Mouse (Mus musculus) midbrain, embryonic 12.5 days (tissue): ENCODE measurements around the gene Rab3a. TPM values are rescaled to one million over a fixed set of nuclear protein-coding genes. Genes with fewer than 3 reads are reported as not detected.

Source experiments
- ATAC-seq: fragments of 200-750 bp; cut with Nextera tagmentation; 2 replicates; pipeline ENCODE4 v1.8.0; 2017; ENCODE audit warnings: low read depth, moderate TSS enrichment, moderate library complexity; ENCODE audit not compliant: low FRiP score
- H3K27ac ChIP-seq: fragments of 300-500 bp; sonication (generic); replicated peaks from 2 replicates; pipeline ENCODE4 v1.5.1; 2016; ENCODE audit warnings: mild to moderate bottlenecking
- H3K27me3 ChIP-seq: fragments of 300-500 bp; sonication (generic); 2 replicates; pipeline ENCODE4 v1.6.1; 2016; ENCODE audit warnings: mild to moderate bottlenecking
- H3K36me3 ChIP-seq: fragments of 300-500 bp; sonication (generic); 2 replicates; pipeline ENCODE4 v1.6.1; 2016
- H3K4me1 ChIP-seq: fragments of 300-500 bp; sonication (generic); 2 replicates; pipeline ENCODE4 v1.6.1; 2016
- H3K4me2 ChIP-seq: fragments of 300-500 bp; sonication (generic); replicated peaks from 2 replicates; pipeline ENCODE4 v1.6.1; 2016; ENCODE audit warnings: mild to moderate bottlenecking, moderate library complexity
- H3K4me3 ChIP-seq: fragments of 300-500 bp; sonication (generic); 2 replicates; pipeline ENCODE4 v1.5.1; 2016; ENCODE audit warnings: mild to moderate bottlenecking
- H3K9ac ChIP-seq: fragments of 300-500 bp; sonication (generic); replicated peaks from 2 replicates; pipeline ENCODE4 v1.6.1; 2016; ENCODE audit warnings: mild to moderate bottlenecking, moderate library complexity
- H3K9me3 ChIP-seq: fragments of 300-500 bp; sonication (generic); 2 replicates; pipeline ENCODE4 v1.6.1; 2016; ENCODE audit warnings: mild to moderate bottlenecking
- WGBS: fragments of 180-500 bp; shearing (Covaris S2); methylation state at CpG from one replicate; pipeline ENCODE4 v1.1.7; 2016; 5-methylcytosine and 5-hydroxymethylcytosine counted together
- polyA plus RNA-seq: library from polyadenylated mRNA; unstranded; fragments of >200 nt; fragmentation: Nextera tagmentation; extraction: Ambion mirVana; gene quantifications from 2 replicates; pipeline ENCODE4 v1.2.1, GENCODE M21; 2016

Rab3a gene
- polyA plus RNA-seq, 1 experiment from 2014 or later: 98.9 TPM

DNA sequence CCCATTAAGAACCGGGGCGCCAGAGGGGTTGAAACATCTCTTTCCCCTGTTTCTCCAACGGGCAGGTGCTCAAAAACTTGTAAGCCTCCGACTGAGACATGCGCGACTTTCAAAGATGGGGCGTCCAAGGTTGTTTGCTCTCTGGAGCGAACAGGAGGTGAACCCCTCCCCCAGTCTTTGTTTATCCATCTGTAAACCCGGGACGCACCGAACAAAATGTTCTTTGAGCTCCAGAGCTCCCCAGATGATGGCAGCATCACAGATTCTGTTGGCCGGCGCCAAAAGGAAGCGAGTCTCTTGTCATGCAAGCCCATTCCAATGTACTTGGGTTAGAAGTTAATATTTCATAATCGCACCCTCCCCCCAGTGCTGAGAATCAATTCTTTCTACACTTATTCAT lies 43.8 kb downstream of the Rab3a start:
- Histone ChIP-seq H3K27ac (no peak overlapping the region), H3K27me3 (peaks cover 72% of the 10 kb centered on the region), H3K9me3 (no peaks in the 10 kb centered on the region), H3K4me3 (peak overlapping the region; percentile 56), H3K36me3 (no peaks in the 10 kb centered on the region), H3K9ac (no peak overlapping the region), H3K4me2 (peak overlapping the region; percentile 81), H3K4me1 (peaks cover 19% of the 10 kb centered on the region)
- WGBS: 15% methylated on average over 15 of the region's 15 CpGs
- no peak for ATAC-seq

DNA sequence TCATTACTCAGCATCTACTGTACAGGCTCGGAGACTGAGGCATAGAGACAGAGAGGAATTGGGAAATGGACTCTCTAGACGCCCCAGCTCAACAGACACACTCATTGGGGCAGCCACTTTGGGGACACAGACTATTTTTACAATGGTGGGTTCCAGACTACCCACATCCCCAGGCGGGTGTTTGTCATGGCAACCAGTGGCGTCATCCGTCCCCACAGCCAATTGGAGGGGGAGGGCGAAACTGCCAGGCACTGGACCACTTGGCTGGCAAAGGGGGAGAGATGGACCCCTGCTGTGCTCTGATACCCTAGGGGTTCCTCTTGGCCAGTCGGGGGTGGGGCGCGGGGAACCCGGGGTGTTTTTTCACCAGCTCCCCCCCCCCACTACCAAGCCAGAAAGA lies 46.2 kb downstream of the Rab3a start:
- Histone ChIP-seq H3K9me3 (no peaks in the 10 kb centered on the region), H3K4me3 (no peak overlapping the region), H3K27me3 (peaks cover 80% of the 10 kb centered on the region), H3K27ac (no peak overlapping the region), H3K9ac (no peak overlapping the region), H3K4me2 (no peak overlapping the region), H3K4me1 (peaks cover 27% of the 10 kb centered on the region), H3K36me3 (no peaks in the 10 kb centered on the region)
- WGBS: 53% methylated on average over 10 of the region's 10 CpGs
- no peak for ATAC-seq

DNA sequence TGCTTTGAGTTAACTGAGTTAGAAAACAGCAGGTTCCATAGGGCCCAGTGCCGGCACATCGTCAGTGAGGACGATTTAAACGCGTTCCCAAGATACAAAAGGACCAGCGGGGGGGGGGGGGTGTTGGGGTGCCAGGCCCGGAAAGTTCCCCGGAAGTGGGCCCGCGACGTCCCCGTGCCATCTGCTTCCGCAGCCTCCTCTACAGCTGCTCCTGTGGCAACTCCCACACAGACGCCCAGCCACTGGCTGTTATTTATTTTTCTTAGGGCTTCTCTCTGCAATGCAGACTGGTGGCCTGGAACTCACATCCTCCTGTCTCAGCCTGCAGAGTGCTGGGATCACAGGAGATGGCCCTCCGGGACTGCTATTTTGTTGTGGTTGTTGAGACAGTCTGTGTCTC lies 46.7 kb downstream of the Rab3a start:
- Histone ChIP-seq H3K27me3 (peaks cover 80% of the 10 kb centered on the region), H3K36me3 (no peaks in the 10 kb centered on the region), H3K4me1 (peaks cover 27% of the 10 kb centered on the region), H3K4me2 (no peak overlapping the region), H3K4me3 (no peak overlapping the region), H3K9ac (no peak overlapping the region; the same call in 1 of the 2 replicates), H3K27ac (no peak overlapping the region), H3K9me3 (no peaks in the 10 kb centered on the region)
- 41% methylated on average over 15 of the region's 15 CpGs for WGBS
- ATAC-seq: no peak

DNA sequence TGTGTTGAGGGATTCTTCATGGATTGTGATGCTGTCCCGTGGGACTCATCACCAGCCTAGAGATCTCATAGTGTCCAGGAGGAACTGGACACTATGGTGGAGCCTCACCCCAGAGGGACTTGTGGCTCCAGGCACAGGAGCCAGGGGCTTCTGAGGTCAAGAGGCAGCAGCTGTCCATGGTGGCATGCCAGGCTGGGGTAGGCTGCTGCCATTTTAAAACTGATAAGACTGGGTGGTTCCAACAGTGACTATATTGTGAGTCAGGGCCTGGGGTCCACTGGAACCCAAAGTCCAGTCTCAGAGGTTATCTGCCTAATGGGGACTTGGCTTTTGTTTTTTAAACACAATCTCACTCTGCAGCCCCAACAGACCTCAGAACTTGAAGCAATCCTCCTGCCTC lies 47.4 kb downstream of the Rab3a start:
- Histone ChIP-seq H3K36me3 (no peaks in the 10 kb centered on the region), H3K4me3 (no peak overlapping the region), H3K27me3 (peaks cover 86% of the 10 kb centered on the region), H3K4me2 (no peak overlapping the region), H3K27ac (no peak overlapping the region), H3K9ac (no peak overlapping the region), H3K4me1 (peaks cover 23% of the 10 kb centered on the region), H3K9me3 (no peaks in the 10 kb centered on the region)
- WGBS: 86% methylated on average over 1 of the region's 1 CpGs
- ATAC-seq: no peak

DNA sequence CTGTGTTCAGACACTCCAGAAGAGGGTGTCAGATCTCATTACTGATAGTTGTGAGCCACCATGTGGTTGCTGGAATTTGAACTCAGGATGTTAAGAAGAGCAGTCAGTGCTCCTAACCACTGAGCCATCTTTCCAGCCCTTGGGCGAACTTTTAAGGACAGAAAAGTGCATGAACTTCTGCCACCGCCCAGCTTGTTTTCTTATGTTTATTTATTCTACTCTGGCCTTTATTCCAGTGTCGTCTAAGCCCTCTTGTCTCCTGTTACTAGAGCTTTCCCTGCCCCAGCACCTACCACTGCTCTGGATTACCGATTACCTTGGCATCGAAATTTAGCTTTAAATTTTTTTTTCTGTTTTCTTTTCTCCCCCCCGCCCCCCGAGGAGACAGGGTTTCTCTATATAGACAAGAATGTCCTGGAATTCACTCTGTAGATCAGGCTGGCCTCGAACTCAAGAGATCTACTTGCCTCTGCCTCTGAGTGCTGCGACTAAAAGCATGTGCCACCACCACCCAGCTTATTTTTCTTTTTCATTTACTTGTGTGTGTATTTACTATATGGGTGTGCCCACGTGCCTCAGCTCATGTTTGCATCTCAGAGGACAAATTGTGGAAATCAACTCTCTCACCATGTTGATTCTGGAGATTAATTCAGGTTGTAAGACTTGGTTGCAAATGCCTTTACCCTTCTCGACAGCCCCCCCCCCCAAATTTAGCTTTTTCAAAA lies 48.5 kb downstream of the Rab3a start:
- H3K36me3 ChIP-seq: no peaks in the 10 kb centered on the region
- no peak for ATAC-seq
- no peak overlapping the region for H3K4me2 ChIP-seq
- H3K4me1 ChIP-seq: peaks cover 19% of the 10 kb centered on the region
- H3K4me3 ChIP-seq: no peak overlapping the region
- H3K9me3 ChIP-seq: no peaks in the 10 kb centered on the region
- H3K27me3 ChIP-seq: peaks cover 90% of the 10 kb centered on the region
- no peak overlapping the region for H3K9ac ChIP-seq
- H3K27ac ChIP-seq: no peak overlapping the region
- 73% methylated on average over 11 of the region's 11 CpGs for WGBS

DNA sequence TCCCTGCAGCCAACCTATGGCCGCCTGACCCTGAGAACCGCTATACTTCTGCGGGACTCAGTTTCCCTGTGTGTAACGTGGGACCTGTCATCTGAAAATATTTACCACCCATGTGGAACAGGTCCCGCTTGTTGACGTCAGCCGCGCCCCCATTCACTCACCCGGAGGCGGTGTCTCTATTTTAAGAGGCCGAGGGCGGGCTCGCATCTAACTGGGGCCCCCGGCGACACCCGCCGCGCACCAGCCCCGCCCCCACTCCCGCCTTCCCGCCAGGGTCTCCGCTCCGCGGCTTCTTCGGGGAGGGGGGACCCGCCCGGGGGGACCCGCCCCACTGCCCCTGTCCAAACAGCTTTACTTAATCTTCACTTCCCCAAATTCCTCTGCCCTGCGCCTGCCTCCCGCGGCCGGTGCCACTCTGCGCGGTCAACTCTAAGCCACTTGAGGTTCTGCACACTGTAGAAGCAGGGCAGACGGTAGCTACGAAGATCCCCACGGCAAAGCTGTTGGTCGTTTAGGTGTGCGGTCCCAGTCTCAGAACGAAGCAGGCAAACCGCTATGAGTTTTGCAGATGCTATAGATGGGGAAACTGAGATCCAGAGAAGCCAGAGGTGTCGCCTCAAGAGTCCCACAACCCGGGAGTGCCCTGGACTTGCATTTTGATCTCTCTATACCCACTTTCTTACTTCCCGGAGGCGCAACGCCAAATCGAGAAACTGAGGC lies 49.4 kb downstream of the Rab3a start:
- 1% methylated on average over 41 of the region's 47 CpGs for WGBS
- no peaks in the 10 kb centered on the region for H3K9me3 ChIP-seq
- peak overlapping the region; percentile 69 for H3K4me2 ChIP-seq
- H3K27me3 ChIP-seq: peaks cover 85% of the 10 kb centered on the region
- 0 out of 2 replicates have a peak overlapping the region, but pooled peaks have one; percentile 2 for H3K9ac ChIP-seq
- ATAC-seq: peak; percentile 1; the same call in 1 of the 2 replicates
- peaks cover 18% of the 10 kb centered on the region for H3K4me1 ChIP-seq
- H3K27ac ChIP-seq: no peak overlapping the region
- H3K4me3 ChIP-seq: peak overlapping the region; percentile 46
- no peaks in the 10 kb centered on the region for H3K36me3 ChIP-seq

DNA sequence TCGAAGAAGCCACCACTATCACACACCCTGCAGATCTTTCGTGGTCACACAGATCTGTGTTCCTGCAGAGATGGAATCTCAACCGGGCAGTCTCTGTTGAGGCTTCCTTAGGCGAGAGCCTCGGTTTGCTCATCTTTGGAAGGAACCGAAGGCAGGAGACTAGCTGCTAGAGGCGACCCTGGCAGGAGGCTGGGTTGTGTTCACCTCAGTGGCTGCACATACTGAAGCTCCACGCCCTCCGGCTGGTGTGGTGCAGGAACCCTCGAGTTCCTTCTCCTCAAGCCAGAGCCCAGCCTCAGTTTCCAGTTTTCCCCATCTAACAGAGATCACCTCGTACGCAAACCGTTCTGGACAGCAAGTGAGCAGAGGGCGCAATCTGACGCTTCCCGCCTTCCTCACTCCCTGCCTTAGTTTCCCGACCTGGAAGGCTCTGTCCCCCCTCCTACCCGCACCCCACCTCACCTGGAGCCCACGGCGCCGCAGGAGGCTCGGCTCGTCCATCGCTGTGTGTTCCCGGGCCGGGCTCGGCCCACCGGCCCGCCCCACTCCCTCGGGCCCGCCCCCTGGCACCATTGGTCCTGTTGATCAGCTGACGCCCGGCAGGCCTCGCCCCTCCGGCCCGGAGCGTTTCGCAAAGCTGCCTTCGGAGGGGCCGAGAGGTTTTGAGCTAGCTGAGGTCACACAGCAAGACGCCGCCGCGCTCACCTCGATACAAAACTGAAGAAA lies 50.2 kb downstream of the Rab3a start, which contains the start of gene Mast3:
TSS of gene Mast3 (minus strand) at position 574 of the 726 bp plus-strand sequence.
- peaks cover 84% of the 10 kb centered on the region for H3K27me3 ChIP-seq
- no peaks in the 10 kb centered on the region for H3K36me3 ChIP-seq
- ATAC-seq: peak; percentile 89
- peak within 1 kb of the TSS; percentile 69 for H3K4me2 ChIP-seq
- WGBS: 1% methylated on average over 45 of the region's 45 CpGs
- H3K4me3 ChIP-seq: peak within 1 kb of the TSS; percentile 46
- peak within 1 kb of the TSS; percentile 2; the same call in 1 of the 2 replicates for H3K9ac ChIP-seq
- peaks cover 18% of the 10 kb centered on the region for H3K4me1 ChIP-seq
- H3K9me3 ChIP-seq: no peaks in the 10 kb centered on the region
- H3K27ac ChIP-seq: no peak within 1 kb of the TSS

DNA sequence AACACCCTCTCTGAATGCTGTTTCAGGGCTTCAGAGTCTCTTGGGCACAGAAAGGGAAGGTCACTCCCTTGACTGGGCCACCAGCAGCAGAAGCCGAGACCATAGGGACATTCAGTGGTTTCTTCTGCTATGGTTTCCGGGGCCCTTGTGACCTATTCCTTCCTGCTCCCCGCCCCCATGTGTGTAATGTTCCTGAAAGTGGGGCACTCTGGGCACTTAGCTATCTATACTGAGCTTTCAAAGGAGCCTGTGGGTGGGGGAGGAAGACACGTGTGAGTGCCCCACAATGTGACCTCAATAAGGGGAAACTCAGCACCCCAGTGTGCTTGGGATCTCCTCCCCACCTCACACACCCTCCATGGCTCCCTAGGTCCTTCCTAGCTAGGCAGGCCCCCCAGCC lies 52.1 kb downstream of the Rab3a start:
- Histone ChIP-seq H3K4me1 (peaks cover 12% of the 10 kb centered on the region), H3K27ac (no peak overlapping the region), H3K27me3 (peaks cover 81% of the 10 kb centered on the region), H3K9ac (no peak overlapping the region), H3K4me2 (no peak overlapping the region), H3K9me3 (no peaks in the 10 kb centered on the region), H3K4me3 (no peak overlapping the region), H3K36me3 (no peaks in the 10 kb centered on the region)
- ATAC-seq: no peak
- 79% methylated on average over 4 of the region's 4 CpGs for WGBS

DNA sequence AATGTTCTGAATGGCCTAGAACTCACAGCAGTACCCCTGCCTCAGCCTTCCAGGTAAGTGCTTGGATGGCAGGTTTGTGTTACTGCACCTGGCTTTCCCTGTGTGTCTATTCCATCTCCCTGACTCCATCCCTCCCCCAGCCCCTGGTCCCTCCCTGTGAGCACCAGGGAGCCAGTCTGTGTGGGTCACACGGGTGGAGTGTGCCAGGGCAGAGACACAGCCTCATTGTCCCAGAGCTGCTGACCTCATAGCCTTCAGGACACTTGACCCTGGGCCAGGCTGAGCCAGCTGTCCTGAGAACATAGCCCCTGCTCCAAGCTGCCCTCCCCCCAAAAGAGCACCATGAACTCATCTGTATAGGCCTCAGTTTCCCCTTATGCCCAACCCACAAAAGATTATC lies 52.8 kb downstream of the Rab3a start:
- H3K36me3 ChIP-seq: no peaks in the 10 kb centered on the region
- no peak overlapping the region for H3K4me3 ChIP-seq
- H3K9me3 ChIP-seq: no peaks in the 10 kb centered on the region
- H3K9ac ChIP-seq: no peak overlapping the region
- peaks cover 12% of the 10 kb centered on the region for H3K4me1 ChIP-seq
- peaks cover 75% of the 10 kb centered on the region for H3K27me3 ChIP-seq
- 67% methylated on average over 1 of the region's 1 CpGs for WGBS
- no peak overlapping the region for H3K27ac ChIP-seq
- H3K4me2 ChIP-seq: no peak overlapping the region
- ATAC-seq: no peak

DNA sequence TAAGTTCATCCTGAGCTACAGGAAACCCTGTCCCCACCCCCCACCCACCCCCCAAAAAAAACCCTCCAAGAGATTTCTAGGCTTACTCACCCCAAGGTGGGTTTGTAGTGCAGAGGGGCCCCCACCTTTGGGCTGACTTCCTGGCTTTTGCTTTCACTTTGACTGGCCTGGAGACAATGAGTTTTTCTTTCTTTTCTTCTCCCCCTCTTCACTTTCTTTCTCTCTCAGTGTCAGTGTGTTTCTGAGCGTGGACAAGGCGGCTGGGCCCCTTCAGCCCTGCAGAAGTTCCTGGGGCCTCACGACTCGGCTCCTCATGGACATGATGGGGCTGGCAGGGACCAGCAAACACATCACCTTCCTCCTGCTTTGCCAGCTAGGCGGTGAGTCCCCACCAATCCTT lies 53.8 kb downstream of the Rab3a start, which contains the start of gene Il12rb1:
TSS of gene Il12rb1 (plus strand) at position 211 of the 400 bp plus-strand sequence.
- H3K36me3 ChIP-seq: no peaks in the 10 kb centered on the region
- H3K4me1 ChIP-seq: peaks cover 12% of the 10 kb centered on the region
- H3K4me3 ChIP-seq: no peak within 1 kb of the TSS
- no peak within 1 kb of the TSS for H3K9ac ChIP-seq
- ATAC-seq: no peak
- H3K9me3 ChIP-seq: no peaks in the 10 kb centered on the region
- peaks cover 75% of the 10 kb centered on the region for H3K27me3 ChIP-seq
- no peak within 1 kb of the TSS for H3K27ac ChIP-seq
- WGBS: 60% methylated on average over 5 of the region's 5 CpGs
- H3K4me2 ChIP-seq: no peak within 1 kb of the TSS
